Mouse (Mus musculus): ENCODE measurements at regions not wholly inside any gene's neighbourhood (a gene's known extent, or its start where the extent isn't known, plus 50 kb on each side); places are given as distances from the start of the nearest gene placed in this dataset.

GRCm38 (mm10) chr1:137355941-137356512 lies 395.8 kb upstream of the Nr5a2 start:
- Histone ChIP-seq H3K4me2 (replicated peaks; ENCODE audit: low read depth, low read length) (no peak overlapping the region), H3K9ac (ENCODE audit: low read depth, low read length) (no peak overlapping the region), H3K4me1 (replicated peaks; ENCODE audit: control insufficient read depth, insufficient read depth, low read length) (no peaks in the 10 kb centered on the region), H3K27ac (ENCODE audit: low read depth, low read length) (no peak overlapping the region), H3K9me3 (ENCODE audit: control insufficient read depth, low read length) (no peaks in the 10 kb centered on the region), H3K36me3 (ENCODE audit: control insufficient read depth, insufficient read depth, low read length) (no peaks in the 10 kb centered on the region), H3K27me3 (ENCODE audit: control insufficient read depth, insufficient read depth, low read length) (no peaks in the 10 kb centered on the region), H3K4me3 (ENCODE audit: low read depth, low read length) (no peak overlapping the region)
- no peak for DNase-seq (ENCODE audit: low spot score)
- 79% methylated on average over 4 of the region's 4 CpGs for WGBS
- no peak for ATAC-seq (ENCODE audit: low FRiP score)

DNA sequence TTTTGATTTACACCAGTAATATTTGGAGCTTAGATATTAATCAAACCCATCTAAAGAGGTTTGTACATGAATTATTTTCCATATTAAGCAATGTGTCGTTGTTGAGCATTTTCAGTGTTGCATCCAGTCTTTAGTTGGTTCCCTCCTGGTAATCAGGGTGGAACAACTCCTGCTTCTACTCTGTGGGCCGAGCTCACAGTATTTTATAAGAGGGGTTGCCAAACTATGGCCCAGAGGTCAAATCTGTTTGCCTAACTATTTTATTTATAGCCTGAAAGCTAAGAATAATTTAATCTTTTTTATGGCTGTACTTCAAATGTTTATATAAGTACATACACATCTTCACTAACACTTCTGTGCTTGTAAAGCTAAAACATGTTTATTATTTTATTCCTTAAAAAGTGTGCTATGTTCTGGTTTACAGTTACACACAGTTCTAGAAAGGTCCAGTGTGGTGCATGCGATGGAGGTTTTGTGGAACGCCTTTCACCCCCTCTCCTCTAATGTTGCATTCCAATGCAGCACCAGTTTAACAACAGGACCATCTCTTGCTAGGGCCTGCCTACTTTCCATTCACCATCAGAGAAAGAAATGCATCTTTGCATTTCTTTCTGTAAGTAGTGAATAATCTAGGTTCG lies 392.3 kb upstream of the Nr5a2 start:
- H3K4me1 ChIP-seq (replicated peaks; ENCODE audit: control insufficient read depth, insufficient read depth, low read length), result no peaks in the 10 kb centered on the region
- no peaks in the 10 kb centered on the region for H3K36me3 ChIP-seq (ENCODE audit: control insufficient read depth, insufficient read depth, low read length)
- WGBS, result 91% methylated on average over 5 of the region's 5 CpGs
- H3K4me3 ChIP-seq (ENCODE audit: low read depth, low read length), result no peak overlapping the region
- H3K27ac ChIP-seq (ENCODE audit: low read depth, low read length), result no peak overlapping the region
- no peak overlapping the region for H3K4me2 ChIP-seq (replicated peaks; ENCODE audit: low read depth, low read length)
- H3K27me3 ChIP-seq (ENCODE audit: control insufficient read depth, insufficient read depth, low read length), result no peaks in the 10 kb centered on the region
- no peak for ATAC-seq (ENCODE audit: low FRiP score)
- no peak for DNase-seq (ENCODE audit: low spot score)
- H3K9me3 ChIP-seq (ENCODE audit: control insufficient read depth, low read length), result no peaks in the 10 kb centered on the region
- no peak overlapping the region for H3K9ac ChIP-seq (ENCODE audit: low read depth, low read length)

- no peak overlapping the region for H3K4me2 ChIP-seq (replicated peaks; ENCODE audit: low read depth, low read length)
- ATAC-seq (ENCODE audit: low FRiP score) (no peak), DNase-seq (ENCODE audit: low spot score) (no peak)
- H3K36me3 ChIP-seq (ENCODE audit: control insufficient read depth, insufficient read depth, low read length), result no peaks in the 10 kb centered on the region
- 86% methylated on average over 2 of the region's 2 CpGs for WGBS
- H3K27me3 ChIP-seq (ENCODE audit: control insufficient read depth, insufficient read depth, low read length), result no peaks in the 10 kb centered on the region
- no peak overlapping the region for H3K9ac ChIP-seq (ENCODE audit: low read depth, low read length)
- H3K4me3 ChIP-seq (ENCODE audit: low read depth, low read length), result no peak overlapping the region
- no peaks in the 10 kb centered on the region for H3K9me3 ChIP-seq (ENCODE audit: control insufficient read depth, low read length)
- H3K27ac ChIP-seq (ENCODE audit: low read depth, low read length), result no peak overlapping the region
- H3K4me1 ChIP-seq (replicated peaks; ENCODE audit: control insufficient read depth, insufficient read depth, low read length), result no peaks in the 10 kb centered on the region
Observed at GRCm38 (mm10) chr1:137334137-137334536, 373.9 kb upstream of the Nr5a2 start.

DNA sequence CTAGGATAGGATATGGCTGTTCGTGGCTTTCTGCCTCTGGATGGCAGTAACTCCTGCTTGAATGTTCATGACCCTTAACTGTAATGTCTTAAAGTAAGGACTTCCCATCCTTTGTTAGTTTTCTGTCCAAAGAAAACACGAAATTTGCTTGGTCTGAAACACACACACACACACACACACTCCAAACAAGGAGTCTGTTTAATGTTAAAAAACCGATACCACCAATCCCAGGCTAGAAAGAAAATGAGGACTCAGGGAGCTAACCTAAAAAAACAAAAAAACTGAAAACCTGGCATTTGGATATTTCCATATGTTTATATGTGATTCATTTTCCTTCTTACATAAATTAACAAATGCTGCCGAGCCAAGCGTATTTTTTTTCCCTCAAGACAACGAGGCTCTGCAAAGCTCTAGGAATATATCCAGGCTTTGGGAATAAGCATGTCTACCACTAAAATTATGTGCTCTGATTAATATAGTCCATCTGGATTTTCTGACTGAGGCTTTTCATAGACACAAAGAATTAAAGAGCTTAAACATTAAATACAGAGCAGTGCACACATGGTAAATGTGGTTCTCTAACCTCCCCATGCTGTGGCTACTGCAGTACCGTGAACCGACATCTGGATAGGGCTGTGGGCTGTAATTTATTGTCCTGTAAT lies 372.0 kb upstream of the Nr5a2 start:
- DNase-seq (ENCODE audit: low spot score) (no peak), ATAC-seq (ENCODE audit: low FRiP score) (no peak)
- no peak overlapping the region for H3K9ac ChIP-seq (ENCODE audit: low read depth, low read length)
- WGBS, result 74% methylated on average over 8 of the region's 8 CpGs
- H3K4me2 ChIP-seq (replicated peaks; ENCODE audit: low read depth, low read length), result no peak overlapping the region
- no peak overlapping the region for H3K27ac ChIP-seq (ENCODE audit: low read depth, low read length)
- H3K4me3 ChIP-seq (ENCODE audit: low read depth, low read length), result no peak overlapping the region
- no peaks in the 10 kb centered on the region for H3K4me1 ChIP-seq (replicated peaks; ENCODE audit: control insufficient read depth, insufficient read depth, low read length)
- no peaks in the 10 kb centered on the region for H3K36me3 ChIP-seq (ENCODE audit: control insufficient read depth, insufficient read depth, low read length)
- no peaks in the 10 kb centered on the region for H3K27me3 ChIP-seq (ENCODE audit: control insufficient read depth, insufficient read depth, low read length)
- H3K9me3 ChIP-seq (ENCODE audit: control insufficient read depth, low read length), result no peaks in the 10 kb centered on the region

- Histone ChIP-seq H3K27ac (ENCODE audit: low read depth, low read length) (no peak overlapping the region), H3K4me1 (replicated peaks; ENCODE audit: control insufficient read depth, insufficient read depth, low read length) (no peaks in the 10 kb centered on the region), H3K27me3 (ENCODE audit: control insufficient read depth, insufficient read depth, low read length) (no peaks in the 10 kb centered on the region), H3K9me3 (ENCODE audit: control insufficient read depth, low read length) (no peaks in the 10 kb centered on the region), H3K36me3 (ENCODE audit: control insufficient read depth, insufficient read depth, low read length) (no peaks in the 10 kb centered on the region), H3K4me3 (ENCODE audit: low read depth, low read length) (no peak overlapping the region), H3K4me2 (replicated peaks; ENCODE audit: low read depth, low read length) (no peak overlapping the region), H3K9ac (ENCODE audit: low read depth, low read length) (no peak overlapping the region)
- no peak for ATAC-seq (ENCODE audit: low FRiP score)
- WGBS, result 71% methylated on average over 5 of the region's 5 CpGs
- no peak for DNase-seq (ENCODE audit: low spot score)
Observed at GRCm38 (mm10) chr1:137331746-137332107, 371.5 kb upstream of the Nr5a2 start.

- Histone ChIP-seq H3K27ac (ENCODE audit: low read depth, low read length) (no peak overlapping the region), H3K9ac (ENCODE audit: low read depth, low read length) (no peak overlapping the region), H3K4me3 (ENCODE audit: low read depth, low read length) (no peak overlapping the region), H3K4me2 (replicated peaks; ENCODE audit: low read depth, low read length) (no peak overlapping the region), H3K27me3 (ENCODE audit: control insufficient read depth, insufficient read depth, low read length) (no peaks in the 10 kb centered on the region), H3K36me3 (ENCODE audit: control insufficient read depth, insufficient read depth, low read length) (no peaks in the 10 kb centered on the region), H3K9me3 (ENCODE audit: control insufficient read depth, low read length) (no peaks in the 10 kb centered on the region), H3K4me1 (replicated peaks; ENCODE audit: control insufficient read depth, insufficient read depth, low read length) (no peaks in the 10 kb centered on the region)
- WGBS, result 33% methylated on average over 3 of the region's 3 CpGs
- DNase-seq (ENCODE audit: low spot score), result peak; percentile 57
- no peak for ATAC-seq (ENCODE audit: low FRiP score)
Observed at GRCm38 (mm10) chr1:137330634-137331033, 370.4 kb upstream of the Nr5a2 start.

DNA sequence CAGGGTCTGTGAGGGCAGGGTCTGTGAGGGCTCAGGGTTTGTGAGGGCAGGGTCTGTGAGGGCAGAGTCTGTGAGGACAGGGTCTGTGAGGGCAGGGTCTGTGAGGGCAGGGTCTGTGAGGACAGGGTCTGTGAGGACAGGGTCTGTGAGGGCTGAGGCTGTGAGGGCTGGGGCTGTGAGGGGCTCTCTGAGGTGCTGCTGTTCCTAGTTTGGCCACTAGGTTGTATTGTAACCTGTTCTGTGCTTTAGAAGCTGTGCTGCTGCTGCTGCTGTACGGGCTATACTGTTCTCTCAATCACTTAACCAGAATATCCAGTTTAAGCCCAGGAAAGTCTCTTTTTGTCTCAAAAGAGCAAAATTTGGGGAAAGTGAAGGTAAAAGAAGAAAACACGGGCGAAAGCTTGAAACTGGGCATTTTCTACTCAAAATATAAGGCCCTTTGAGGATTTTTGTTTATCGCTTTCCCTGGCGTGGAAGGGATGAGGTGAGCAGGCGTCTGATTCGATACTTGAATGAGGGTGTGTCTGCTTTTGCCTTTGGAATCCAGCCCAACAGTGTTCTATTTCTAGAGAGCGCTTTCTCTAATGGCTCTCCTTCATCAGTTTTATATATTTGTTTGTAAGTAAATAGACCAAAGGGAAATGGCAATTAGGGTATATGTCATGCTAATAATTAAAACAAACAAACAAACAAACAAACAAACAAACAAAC lies 363.8 kb upstream of the Nr5a2 start:
- Histone ChIP-seq H3K27ac (ENCODE audit: low read depth, low read length) (peak overlapping the region; percentile 30), H3K4me1 (replicated peaks; ENCODE audit: control insufficient read depth, insufficient read depth, low read length) (no peaks in the 10 kb centered on the region), H3K4me3 (ENCODE audit: low read depth, low read length) (no peak overlapping the region), H3K9ac (ENCODE audit: low read depth, low read length) (no peak overlapping the region), H3K27me3 (ENCODE audit: control insufficient read depth, insufficient read depth, low read length) (no peaks in the 10 kb centered on the region), H3K36me3 (ENCODE audit: control insufficient read depth, insufficient read depth, low read length) (no peaks in the 10 kb centered on the region), H3K4me2 (replicated peaks; ENCODE audit: low read depth, low read length) (no peak overlapping the region), H3K9me3 (ENCODE audit: control insufficient read depth, low read length) (no peaks in the 10 kb centered on the region)
- ATAC-seq (ENCODE audit: low FRiP score) (peak; percentile 87), DNase-seq (ENCODE audit: low spot score) (peak; percentile 85)
- WGBS, result 43% methylated on average over 8 of the region's 8 CpGs

GRCm38 (mm10) chr1:137323035-137323680 lies 362.9 kb upstream of the Nr5a2 start:
- H3K9ac ChIP-seq (ENCODE audit: low read depth, low read length), result no peak overlapping the region
- peak; percentile 94 for ATAC-seq (ENCODE audit: low FRiP score)
- peak; percentile 82 for DNase-seq (ENCODE audit: low spot score)
- H3K27ac ChIP-seq (ENCODE audit: low read depth, low read length), result peak overlapping the region; percentile 30
- no peaks in the 10 kb centered on the region for H3K36me3 ChIP-seq (ENCODE audit: control insufficient read depth, insufficient read depth, low read length)
- 25% methylated on average over 2 of the region's 2 CpGs for WGBS
- H3K4me3 ChIP-seq (ENCODE audit: low read depth, low read length), result no peak overlapping the region
- H3K27me3 ChIP-seq (ENCODE audit: control insufficient read depth, insufficient read depth, low read length), result no peaks in the 10 kb centered on the region
- no peaks in the 10 kb centered on the region for H3K4me1 ChIP-seq (replicated peaks; ENCODE audit: control insufficient read depth, insufficient read depth, low read length)
- no peaks in the 10 kb centered on the region for H3K9me3 ChIP-seq (ENCODE audit: control insufficient read depth, low read length)
- no peak overlapping the region for H3K4me2 ChIP-seq (replicated peaks; ENCODE audit: low read depth, low read length)

Measured in hindbrain, embryonic 11.5 days (tissue).